Mouse (Mus musculus): ENCODE measurements at regions not wholly inside any gene's neighbourhood (a gene's known extent, or its start where the extent isn't known, plus 50 kb on each side); places are given as distances from the start of the nearest gene placed in this dataset.

DNA sequence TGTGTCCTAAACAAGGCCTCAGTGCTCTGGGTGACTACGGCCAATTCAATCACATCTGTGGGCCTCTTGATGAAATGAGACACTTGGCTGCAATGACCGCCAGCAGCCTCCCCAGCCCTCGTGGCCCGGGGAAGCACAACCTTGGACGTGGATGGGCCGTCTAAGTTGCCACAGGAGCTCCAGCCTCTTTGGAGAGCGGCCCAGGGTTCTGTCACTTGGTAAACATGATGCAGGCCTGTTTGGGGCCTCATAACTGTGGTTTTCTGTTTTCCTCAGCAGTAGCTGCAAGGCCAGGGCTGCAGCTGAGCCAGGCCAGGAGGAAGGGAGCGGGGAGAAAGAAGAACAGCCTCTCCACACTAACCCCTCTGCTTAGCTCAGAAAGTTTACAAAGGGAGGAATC, 105.2 kb upstream of the Zmiz1 start:
- WGBS = 79% methylated on average over 8 of the region's 8 CpGs
- H3K9ac ChIP-seq (replicated peaks; ENCODE audit: low read depth, low read length) = no peak overlapping the region
- no peaks in the 10 kb centered on the region for H3K9me3 ChIP-seq (ENCODE audit: control insufficient read depth, low read length)
- H3K36me3 ChIP-seq (ENCODE audit: control insufficient read depth, insufficient read depth) = no peaks in the 10 kb centered on the region
- no peak for ATAC-seq
- no peak overlapping the region for H3K4me3 ChIP-seq (replicated peaks; ENCODE audit: low read length)
- no peak overlapping the region for H3K4me2 ChIP-seq (ENCODE audit: low read length)
- H3K4me1 ChIP-seq (replicated peaks; ENCODE audit: control insufficient read depth, insufficient read depth, low read length) = peaks cover 10% of the 10 kb centered on the region; the same call in 1 of the 2 replicates
- H3K27me3 ChIP-seq (replicated peaks; ENCODE audit: control insufficient read depth, insufficient read depth, low read length) = no peaks in the 10 kb centered on the region
- H3K27ac ChIP-seq (ENCODE audit: low read length) = no peak overlapping the region

DNA sequence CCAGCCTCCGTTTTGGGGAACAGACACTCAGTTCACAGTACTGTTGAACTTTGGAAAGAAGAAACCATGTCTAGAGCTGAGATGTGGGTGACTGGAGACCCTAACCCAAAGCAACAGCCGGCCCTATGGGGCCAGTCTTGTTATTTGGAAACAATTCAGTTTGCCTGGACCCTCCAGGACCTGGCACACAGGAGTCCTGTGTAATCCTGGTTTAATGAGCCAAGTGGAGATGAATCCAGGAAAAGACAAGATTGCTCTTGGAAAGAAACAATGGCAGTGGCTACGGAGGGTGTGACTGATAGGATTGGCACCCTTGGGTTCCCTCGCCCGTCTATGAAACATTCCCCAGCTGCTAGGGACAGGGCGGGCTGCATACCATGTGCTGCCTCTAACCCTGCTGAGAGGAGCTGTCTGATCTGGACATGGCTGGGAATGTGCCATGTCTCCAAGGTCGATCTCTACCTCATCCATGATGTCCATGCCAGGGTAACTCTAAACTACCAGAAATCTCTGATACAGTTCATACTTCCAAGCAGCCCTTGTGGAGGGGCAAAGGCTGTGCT, 104.6 kb upstream of the Zmiz1 start:
- Histone ChIP-seq H3K4me3 (replicated peaks; ENCODE audit: low read length) (no peak overlapping the region), H3K4me1 (replicated peaks; ENCODE audit: control insufficient read depth, insufficient read depth, low read length) (peaks cover 10% of the 10 kb centered on the region; the same call in 1 of the 2 replicates), H3K4me2 (ENCODE audit: low read length) (no peak overlapping the region), H3K9ac (replicated peaks; ENCODE audit: low read depth, low read length) (no peak overlapping the region), H3K27me3 (replicated peaks; ENCODE audit: control insufficient read depth, insufficient read depth, low read length) (no peaks in the 10 kb centered on the region), H3K36me3 (ENCODE audit: control insufficient read depth, insufficient read depth) (no peaks in the 10 kb centered on the region), H3K9me3 (ENCODE audit: control insufficient read depth, low read length) (no peaks in the 10 kb centered on the region), H3K27ac (ENCODE audit: low read length) (no peak overlapping the region)
- 60% methylated on average over 7 of the region's 7 CpGs for WGBS
- ATAC-seq = no peak

DNA sequence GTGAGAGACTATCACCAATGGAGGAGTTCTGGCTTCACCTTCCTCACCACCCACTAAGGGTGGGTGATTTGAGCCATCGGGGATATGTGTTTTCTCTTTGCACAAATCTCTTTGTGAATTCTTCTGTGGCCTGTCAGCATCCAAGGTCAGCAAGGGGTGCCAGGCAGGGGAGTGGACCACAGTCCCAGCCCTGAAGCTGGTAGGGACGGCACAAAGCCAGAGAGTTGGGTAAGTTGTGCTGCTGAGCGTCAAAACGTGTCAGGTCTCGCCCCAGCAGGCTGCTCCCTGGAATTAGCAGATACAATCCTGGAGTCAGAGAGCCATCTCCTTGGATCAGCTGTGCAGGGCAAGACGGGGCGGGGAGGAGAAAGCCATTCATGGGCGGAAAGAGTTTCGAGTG, 101.2 kb upstream of the Zmiz1 start:
- H3K4me1 ChIP-seq (replicated peaks; ENCODE audit: control insufficient read depth, insufficient read depth, low read length) = peaks cover 11% of the 10 kb centered on the region
- H3K9me3 ChIP-seq (ENCODE audit: control insufficient read depth, low read length) = no peaks in the 10 kb centered on the region
- no peaks in the 10 kb centered on the region for H3K36me3 ChIP-seq (ENCODE audit: control insufficient read depth, insufficient read depth)
- no peak overlapping the region for H3K9ac ChIP-seq (replicated peaks; ENCODE audit: low read depth, low read length)
- H3K4me2 ChIP-seq (ENCODE audit: low read length) = no peak overlapping the region
- ATAC-seq = no peak
- H3K27ac ChIP-seq (ENCODE audit: low read length) = no peak overlapping the region
- no peak overlapping the region for H3K4me3 ChIP-seq (replicated peaks; ENCODE audit: low read length)
- H3K27me3 ChIP-seq (replicated peaks; ENCODE audit: control insufficient read depth, insufficient read depth, low read length) = no peaks in the 10 kb centered on the region
- 86% methylated on average over 9 of the region's 9 CpGs for WGBS

DNA sequence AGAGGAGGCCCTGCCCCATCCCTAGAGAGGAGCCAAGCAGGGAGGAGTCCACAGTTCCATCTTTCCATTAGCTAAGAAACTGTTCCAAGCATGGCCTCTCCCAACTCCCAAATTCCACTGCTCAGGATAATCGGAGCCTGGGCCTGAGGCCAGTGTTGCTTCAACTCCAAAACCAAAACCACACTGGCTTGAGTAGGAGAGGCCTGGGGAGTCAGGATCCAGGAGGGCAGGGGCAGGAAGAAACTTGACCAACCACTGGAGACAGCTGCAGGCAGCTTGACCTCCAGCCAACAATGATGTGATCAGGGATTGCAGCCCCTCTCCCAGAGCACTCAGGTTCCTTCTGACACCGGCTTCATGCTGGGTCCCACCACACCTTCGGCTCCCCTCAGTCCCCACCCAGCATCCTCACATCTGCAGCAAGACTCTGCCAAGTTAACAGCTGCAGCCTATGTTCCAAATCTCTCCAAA, 99.1 kb upstream of the Zmiz1 start:
- H3K27ac ChIP-seq (ENCODE audit: low read length) = no peak overlapping the region
- no peaks in the 10 kb centered on the region for H3K9me3 ChIP-seq (ENCODE audit: control insufficient read depth, low read length)
- no peaks in the 10 kb centered on the region for H3K36me3 ChIP-seq (ENCODE audit: control insufficient read depth, insufficient read depth)
- H3K4me2 ChIP-seq (ENCODE audit: low read length) = no peak overlapping the region
- peaks cover 9% of the 10 kb centered on the region for H3K4me1 ChIP-seq (replicated peaks; ENCODE audit: control insufficient read depth, insufficient read depth, low read length)
- no peak overlapping the region for H3K9ac ChIP-seq (replicated peaks; ENCODE audit: low read depth, low read length)
- no peak for ATAC-seq
- 96% methylated on average over 3 of the region's 3 CpGs for WGBS
- no peak overlapping the region for H3K4me3 ChIP-seq (replicated peaks; ENCODE audit: low read length)
- no peaks in the 10 kb centered on the region for H3K27me3 ChIP-seq (replicated peaks; ENCODE audit: control insufficient read depth, insufficient read depth, low read length)

DNA sequence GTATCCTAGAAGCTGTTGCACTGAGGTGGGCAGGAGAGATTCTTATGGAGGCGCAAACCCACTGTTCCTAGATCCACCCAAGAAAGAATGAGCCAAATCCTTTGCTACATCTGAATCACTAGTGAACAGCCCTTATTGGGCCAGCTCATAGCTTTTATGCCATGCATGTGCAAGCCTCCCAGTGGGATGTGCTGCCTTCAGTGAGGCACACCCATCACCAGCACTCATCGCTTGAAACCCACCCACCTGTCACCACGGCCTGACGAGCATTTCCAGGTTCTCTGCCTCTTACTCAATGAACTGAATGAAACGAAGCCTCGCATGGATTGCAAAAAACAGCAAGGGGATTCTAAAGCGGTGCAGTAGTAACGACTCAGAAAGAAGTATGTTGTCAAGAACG, 98.3 kb upstream of the Zmiz1 start:
- no peaks in the 10 kb centered on the region for H3K36me3 ChIP-seq (ENCODE audit: control insufficient read depth, insufficient read depth)
- no peak overlapping the region for H3K27ac ChIP-seq (ENCODE audit: low read length)
- ATAC-seq = peak; percentile 54; the same call in 1 of the 2 replicates
- no peak overlapping the region for H3K4me2 ChIP-seq (ENCODE audit: low read length)
- H3K4me3 ChIP-seq (replicated peaks; ENCODE audit: low read length) = no peak overlapping the region
- H3K4me1 ChIP-seq (replicated peaks; ENCODE audit: control insufficient read depth, insufficient read depth, low read length) = peaks cover 9% of the 10 kb centered on the region
- H3K27me3 ChIP-seq (replicated peaks; ENCODE audit: control insufficient read depth, insufficient read depth, low read length) = no peaks in the 10 kb centered on the region
- H3K9ac ChIP-seq (replicated peaks; ENCODE audit: low read depth, low read length) = no peak overlapping the region
- no peaks in the 10 kb centered on the region for H3K9me3 ChIP-seq (ENCODE audit: control insufficient read depth, low read length)
- WGBS = 74% methylated on average over 9 of the region's 9 CpGs

DNA sequence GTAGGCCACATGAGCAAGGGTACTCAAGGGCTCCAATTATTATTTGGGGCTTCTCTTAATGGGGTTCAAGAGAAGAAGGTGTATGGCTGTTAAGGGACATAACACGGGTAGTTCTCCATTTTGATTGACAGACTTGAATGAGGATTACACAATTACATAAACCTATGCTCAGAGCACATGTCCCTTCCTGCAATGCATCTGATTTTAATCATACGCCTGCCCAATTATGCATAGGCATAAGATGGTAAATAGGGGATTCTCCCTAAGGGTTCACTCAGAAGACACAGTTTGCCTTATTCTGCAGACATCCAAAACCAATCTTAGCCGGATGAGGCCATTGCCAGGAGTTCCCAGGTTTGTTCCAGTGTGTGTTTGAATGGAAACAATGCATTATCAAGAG, 97.9 kb upstream of the Zmiz1 start:
- Histone ChIP-seq H3K27me3 (replicated peaks; ENCODE audit: control insufficient read depth, insufficient read depth, low read length) (no peaks in the 10 kb centered on the region), H3K4me2 (ENCODE audit: low read length) (no peak overlapping the region), H3K9ac (replicated peaks; ENCODE audit: low read depth, low read length) (no peak overlapping the region), H3K9me3 (ENCODE audit: control insufficient read depth, low read length) (no peaks in the 10 kb centered on the region), H3K27ac (ENCODE audit: low read length) (no peak overlapping the region), H3K4me1 (replicated peaks; ENCODE audit: control insufficient read depth, insufficient read depth, low read length) (peaks cover 12% of the 10 kb centered on the region), H3K4me3 (replicated peaks; ENCODE audit: low read length) (no peak overlapping the region), H3K36me3 (ENCODE audit: control insufficient read depth, insufficient read depth) (no peaks in the 10 kb centered on the region)
- 71% methylated on average over 3 of the region's 3 CpGs for WGBS
- no peak for ATAC-seq

- Histone ChIP-seq H3K36me3 (ENCODE audit: control insufficient read depth, insufficient read depth) (no peaks in the 10 kb centered on the region), H3K27ac (ENCODE audit: low read length) (no peak overlapping the region), H3K9ac (replicated peaks; ENCODE audit: low read depth, low read length) (no peak overlapping the region), H3K27me3 (replicated peaks; ENCODE audit: control insufficient read depth, insufficient read depth, low read length) (no peaks in the 10 kb centered on the region), H3K4me2 (ENCODE audit: low read length) (no peak overlapping the region), H3K4me1 (replicated peaks; ENCODE audit: control insufficient read depth, insufficient read depth, low read length) (peaks cover 13% of the 10 kb centered on the region), H3K4me3 (replicated peaks; ENCODE audit: low read length) (no peak overlapping the region), H3K9me3 (ENCODE audit: control insufficient read depth, low read length) (no peaks in the 10 kb centered on the region)
- ATAC-seq = no peak
- WGBS = 4% methylated on average over 1 of the region's 1 CpGs
These were observed 96.2 kb upstream of the Zmiz1 start for GRCm38 (mm10) chr14:25362771-25363170.

GRCm38 (mm10) chr14:25365226-25365800, 93.7 kb upstream of the Zmiz1 start:
- Histone ChIP-seq H3K4me3 (replicated peaks; ENCODE audit: low read length) (no peak overlapping the region), H3K4me2 (ENCODE audit: low read length) (no peak overlapping the region), H3K9me3 (ENCODE audit: control insufficient read depth, low read length) (no peaks in the 10 kb centered on the region), H3K4me1 (replicated peaks; ENCODE audit: control insufficient read depth, insufficient read depth, low read length) (peaks cover 15% of the 10 kb centered on the region), H3K27me3 (replicated peaks; ENCODE audit: control insufficient read depth, insufficient read depth, low read length) (no peaks in the 10 kb centered on the region), H3K9ac (replicated peaks; ENCODE audit: low read depth, low read length) (no peak overlapping the region), H3K36me3 (ENCODE audit: control insufficient read depth, insufficient read depth) (no peaks in the 10 kb centered on the region), H3K27ac (ENCODE audit: low read length) (no peak overlapping the region)
- no peak for ATAC-seq
- 71% methylated on average over 10 of the region's 10 CpGs for WGBS

DNA sequence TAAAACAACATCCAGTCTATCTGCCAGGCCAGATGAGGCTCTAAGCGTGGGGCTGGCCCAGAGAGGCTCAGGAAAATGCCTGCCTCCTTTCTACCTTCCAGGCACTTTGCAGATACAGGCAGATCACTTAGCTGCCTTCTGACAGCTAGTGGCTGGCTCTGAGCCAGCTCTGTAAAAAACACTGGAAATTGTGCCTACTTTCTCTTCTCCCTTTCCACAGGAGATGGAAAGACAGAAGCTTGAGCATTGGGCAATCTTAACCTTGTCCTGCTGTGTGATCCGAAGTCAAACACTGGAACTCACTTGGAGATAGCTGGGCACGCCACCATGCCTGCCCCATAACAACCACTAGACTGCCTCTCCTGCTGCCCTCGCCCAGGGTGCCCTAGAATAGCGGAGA, 93.0 kb upstream of the Zmiz1 start:
- Histone ChIP-seq H3K4me2 (ENCODE audit: low read length) (no peak overlapping the region), H3K4me1 (replicated peaks; ENCODE audit: control insufficient read depth, insufficient read depth, low read length) (peaks cover 16% of the 10 kb centered on the region), H3K4me3 (replicated peaks; ENCODE audit: low read length) (no peak overlapping the region), H3K27ac (ENCODE audit: low read length) (peak overlapping the region; percentile 12; the same call in 1 of the 2 replicates), H3K9me3 (ENCODE audit: control insufficient read depth, low read length) (no peaks in the 10 kb centered on the region), H3K27me3 (replicated peaks; ENCODE audit: control insufficient read depth, insufficient read depth, low read length) (no peaks in the 10 kb centered on the region), H3K36me3 (ENCODE audit: control insufficient read depth, insufficient read depth) (no peaks in the 10 kb centered on the region), H3K9ac (replicated peaks; ENCODE audit: low read depth, low read length) (no peak overlapping the region)
- no peak for ATAC-seq
- 80% methylated on average over 5 of the region's 5 CpGs for WGBS

Measured in forebrain, embryonic 16.5 days (tissue).